Mouse (Mus musculus): ENCODE measurements around the gene Pck2. TPM values are rescaled to one million over a fixed set of nuclear protein-coding genes. Genes with fewer than 3 reads are reported as not detected.

Pck2 gene
- 18.2 and 25.1 TPM in 2 replicates for polyA plus RNA-seq (2015; fragmentation: Nextera tagmentation; extraction: Ambion mirVana)

DNA sequence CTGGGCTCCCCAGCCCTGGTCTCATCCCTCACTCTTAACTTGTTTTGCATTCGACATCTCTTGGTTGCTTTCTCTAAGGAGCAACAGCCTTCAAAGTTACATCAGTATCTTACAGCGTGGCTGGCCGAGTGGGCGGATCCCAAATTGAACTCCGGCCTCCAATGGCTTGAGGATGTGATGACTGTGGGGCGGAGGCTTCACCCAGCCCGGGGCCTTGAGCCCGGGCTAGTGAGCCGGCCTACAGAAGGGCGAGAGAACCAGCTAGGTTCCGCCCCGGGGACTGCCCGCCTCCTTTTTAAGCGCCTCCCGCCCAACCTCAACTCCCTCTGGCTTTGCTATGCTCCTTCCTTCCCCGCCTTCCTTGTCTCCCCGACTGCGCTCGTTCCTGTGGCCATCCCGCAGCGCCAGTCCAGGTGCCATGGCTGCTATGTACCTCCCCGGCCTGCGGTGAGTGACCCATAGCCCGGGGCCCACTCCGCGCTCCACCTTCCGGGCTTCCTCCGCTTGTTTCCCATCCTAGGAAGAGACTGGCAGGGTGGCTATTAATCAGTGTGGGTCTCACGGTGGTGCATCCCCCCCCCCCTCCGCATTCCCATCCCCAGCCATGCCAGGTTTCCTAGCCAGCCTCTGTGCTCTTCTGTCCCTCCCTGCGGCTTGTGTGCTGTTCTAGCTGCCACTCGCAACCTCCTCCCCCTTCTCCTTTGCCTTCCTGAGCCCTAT, at the start of gene Pck2:
Gene Pck2 (plus strand): TSS at position 200 of the 720 bp plus-strand sequence.
- Histone ChIP-seq H3K4me1 (peaks cover 31% of the 10 kb centered on the region), H3K27ac (replicated peaks) (peak within 1 kb of the TSS; percentile 85), H3K4me2 (replicated peaks) (peak within 1 kb of the TSS; percentile 86), H3K9ac (replicated peaks) (peak within 1 kb of the TSS; percentile 72), H3K36me3 (0 out of 2 replicates have a peak, but pooled peaks cover 3% of the 10 kb centered on the region), H3K9me3 (no peaks in the 10 kb centered on the region), H3K4me3 (peak within 1 kb of the TSS; percentile 58), H3K27me3 (no peaks in the 10 kb centered on the region)
- peak; percentile 83 for ATAC-seq (replicated peaks)
- under 1% methylated on average over 32 of the region's 32 CpGs for WGBS

DNA sequence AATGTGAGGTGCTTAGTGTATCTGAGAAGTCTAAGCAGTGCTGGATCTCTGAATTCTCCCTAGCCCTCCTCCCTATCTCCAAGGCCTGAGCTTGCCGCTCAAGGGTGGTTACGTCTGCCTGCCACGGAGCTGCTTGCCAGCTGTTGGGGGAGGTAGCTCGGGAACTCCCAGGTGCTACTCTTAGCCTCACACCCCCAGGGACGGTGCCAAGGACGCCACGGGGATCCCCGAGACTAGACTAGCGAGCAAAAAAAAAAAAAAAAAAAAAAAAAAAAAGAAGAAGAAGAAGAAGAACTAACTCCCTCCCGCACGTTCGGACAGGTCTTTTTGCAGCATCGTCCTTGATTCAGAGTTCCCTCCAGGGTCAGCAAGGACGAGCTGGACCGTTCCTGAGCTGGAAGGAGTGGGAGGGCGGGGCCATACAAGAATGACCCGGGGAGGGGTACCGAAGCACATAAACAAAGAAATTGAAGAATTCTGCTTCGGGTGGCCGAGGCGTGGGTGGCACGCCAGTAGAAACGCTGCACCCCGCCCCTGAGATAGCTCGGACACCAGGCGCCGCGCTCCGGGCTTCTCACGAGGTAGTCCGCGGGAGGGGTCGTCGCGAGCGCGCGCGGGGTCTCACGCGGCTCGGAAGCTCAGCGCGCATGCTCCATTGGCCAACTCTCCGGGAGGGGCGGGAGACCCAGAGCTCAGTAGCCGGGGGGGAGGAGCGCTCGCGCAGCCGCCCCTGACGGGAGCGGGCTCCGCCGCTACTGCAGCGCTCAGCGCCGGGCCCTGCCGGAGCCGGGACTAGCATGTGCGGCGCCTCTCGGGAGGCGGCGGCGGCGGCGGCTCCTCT, 49.5 kb upstream of the Pck2 start, which contains the start of gene Carmil3:
Gene Carmil3 (plus strand): TSS at position 291 of the 841 bp plus-strand sequence.
- no peaks in the 10 kb centered on the region for H3K27me3 ChIP-seq
- no peaks in the 10 kb centered on the region for H3K9me3 ChIP-seq
- peak; percentile 90 for ATAC-seq (replicated peaks)
- peak within 1 kb of the TSS; percentile 96 for H3K27ac ChIP-seq (replicated peaks)
- under 1% methylated on average over 67 of the region's 68 CpGs for WGBS
- peak within 1 kb of the TSS; percentile 60 for H3K4me2 ChIP-seq (replicated peaks)
- H3K36me3 ChIP-seq: peaks cover 19% of the 10 kb centered on the region
- peak within 1 kb of the TSS; percentile 91 for H3K9ac ChIP-seq (replicated peaks)
- peak within 1 kb of the TSS; percentile 81 for H3K4me3 ChIP-seq
- H3K4me1 ChIP-seq: peaks cover 33% of the 10 kb centered on the region

DNA sequence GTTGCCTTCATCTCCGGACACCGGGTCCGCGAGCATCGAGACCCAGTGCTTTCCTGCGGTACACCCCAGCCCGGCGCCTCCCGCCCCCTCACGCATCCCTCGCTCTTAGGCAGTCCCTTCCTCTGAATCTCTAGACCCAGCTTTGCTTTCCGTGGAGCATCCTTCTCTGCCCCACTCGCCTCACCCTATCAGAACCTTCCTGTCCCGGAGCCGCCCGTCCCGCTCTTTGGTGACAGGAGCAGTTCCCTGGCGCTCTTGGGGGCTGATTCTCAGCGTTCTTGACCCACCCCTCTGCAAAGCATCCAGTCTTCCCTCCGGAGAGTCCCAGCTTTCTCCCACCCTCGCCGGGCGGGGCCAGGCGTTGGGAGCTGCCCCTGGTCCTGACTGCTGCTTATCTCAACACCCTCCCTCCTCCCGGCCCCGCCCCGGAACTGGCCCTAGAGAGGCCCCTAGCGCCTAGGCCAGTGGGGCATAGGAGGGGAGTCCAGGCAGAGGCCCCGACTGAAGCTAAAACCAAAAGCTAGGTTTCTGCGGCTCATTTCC, 48.7 kb upstream of the Pck2 start:
- Histone ChIP-seq H3K9me3 (no peaks in the 10 kb centered on the region), H3K4me3 (peak overlapping the region; percentile 81), H3K27me3 (no peaks in the 10 kb centered on the region), H3K27ac (replicated peaks) (peak overlapping the region; percentile 96), H3K9ac (replicated peaks) (peak overlapping the region; percentile 91), H3K36me3 (peaks cover 27% of the 10 kb centered on the region), H3K4me1 (peaks cover 36% of the 10 kb centered on the region), H3K4me2 (replicated peaks) (peak overlapping the region; percentile 60)
- peak; percentile 71 for ATAC-seq (replicated peaks)
- under 1% methylated on average over 27 of the region's 30 CpGs for WGBS

DNA sequence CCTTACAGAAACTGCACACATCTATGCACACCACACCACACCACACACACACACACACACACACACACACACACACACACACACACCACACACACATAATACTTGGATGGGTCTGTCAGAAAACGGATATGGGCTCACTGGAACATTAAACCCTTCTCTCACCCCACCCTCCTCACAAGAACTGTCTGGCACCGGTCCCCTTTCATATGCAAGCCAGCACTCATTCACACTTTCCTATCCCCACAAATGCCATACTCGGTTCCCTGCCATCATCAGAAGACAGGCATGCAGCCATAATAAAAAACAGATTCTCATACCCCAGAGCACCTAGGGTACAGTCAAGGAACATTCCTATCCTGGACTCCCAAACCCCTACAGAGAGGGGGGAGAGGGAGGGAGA, 48.0 kb upstream of the Pck2 start:
- Histone ChIP-seq H3K36me3 (peaks cover 32% of the 10 kb centered on the region), H3K9me3 (no peaks in the 10 kb centered on the region), H3K4me2 (replicated peaks) (peak overlapping the region; percentile 60), H3K4me3 (peak overlapping the region; percentile 81), H3K9ac (replicated peaks) (peak overlapping the region; percentile 91; the same call in 1 of the 2 replicates), H3K27ac (replicated peaks) (peak overlapping the region; percentile 96), H3K4me1 (peaks cover 36% of the 10 kb centered on the region), H3K27me3 (no peaks in the 10 kb centered on the region)
- ATAC-seq (replicated peaks): peak; percentile 15
- WGBS: 33% methylated on average over 3 of the region's 3 CpGs

DNA sequence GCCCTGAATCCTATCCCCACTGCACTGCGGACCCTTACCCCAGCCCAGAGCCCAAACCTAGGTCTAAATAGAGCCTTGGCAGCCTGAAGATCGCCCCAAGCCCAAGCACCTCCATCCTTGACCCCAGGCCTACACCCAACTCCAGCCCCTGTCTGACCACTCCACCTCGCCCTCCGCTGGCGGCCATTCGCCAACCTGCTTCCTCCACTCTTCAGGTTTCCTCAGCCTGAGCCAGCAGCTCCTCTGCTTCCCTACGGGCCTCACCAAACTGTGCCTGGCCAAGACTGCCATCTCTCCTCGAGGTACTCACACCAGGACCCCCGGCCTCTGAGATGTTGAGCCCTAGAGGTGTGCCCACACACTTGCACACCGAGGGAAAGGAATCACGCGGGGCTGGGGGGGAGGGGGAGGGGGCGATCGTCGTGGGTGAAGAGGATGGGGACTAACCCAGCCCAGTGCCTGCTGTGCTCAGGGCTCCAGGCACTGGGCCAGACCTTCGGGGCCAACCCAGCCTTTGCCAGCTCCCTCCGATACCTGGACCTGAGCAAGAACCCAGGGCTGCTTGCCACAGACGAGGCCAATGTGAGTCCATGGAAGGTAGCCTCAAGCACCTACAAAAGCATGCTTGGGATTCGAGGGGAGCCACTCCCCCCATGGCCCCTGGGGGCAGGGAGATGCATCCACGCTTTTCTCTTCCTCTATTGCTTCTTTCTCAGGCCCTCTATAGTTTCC, 44.4 kb upstream of the Pck2 start:
- Histone ChIP-seq H3K27me3 (no peaks in the 10 kb centered on the region), H3K36me3 (peaks cover 56% of the 10 kb centered on the region), H3K4me1 (peaks cover 30% of the 10 kb centered on the region), H3K9ac (replicated peaks) (no peak overlapping the region), H3K27ac (replicated peaks) (no peak overlapping the region), H3K9me3 (no peaks in the 10 kb centered on the region), H3K4me2 (replicated peaks) (no peak overlapping the region), H3K4me3 (no peak overlapping the region)
- 75% methylated on average over 20 of the region's 20 CpGs for WGBS
- ATAC-seq (replicated peaks): no peak

DNA sequence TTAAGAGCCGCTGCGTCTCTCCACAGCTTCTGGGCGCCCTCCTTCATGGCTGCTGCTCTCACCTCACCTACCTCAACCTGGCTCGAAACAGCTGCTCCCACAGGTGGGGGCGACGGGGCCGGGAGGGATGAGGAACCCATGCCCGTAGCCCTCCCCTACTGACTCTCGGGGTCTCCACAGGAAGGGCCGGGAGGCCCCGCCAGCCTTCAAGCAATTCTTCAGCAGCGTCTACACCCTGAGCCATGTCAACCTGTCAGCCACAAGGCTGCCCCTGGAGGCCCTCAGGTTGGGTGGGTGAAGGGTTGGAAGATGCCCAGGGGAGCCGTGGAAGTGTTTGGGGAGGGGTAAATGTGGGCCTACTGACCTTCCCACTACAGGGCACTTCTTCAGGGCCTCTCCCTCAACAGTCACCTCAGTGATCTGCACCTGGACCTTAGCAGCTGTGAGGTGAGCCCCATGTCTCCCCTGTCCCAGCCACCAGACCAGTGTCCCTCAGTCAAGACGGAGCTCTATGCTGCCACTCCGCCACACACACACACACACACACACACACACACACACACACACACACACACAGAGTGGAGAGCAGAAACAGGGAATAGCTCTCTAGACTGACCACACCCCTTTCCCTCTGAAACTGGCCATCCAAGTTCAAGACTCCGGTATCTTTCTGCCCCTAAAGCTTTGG, 43.2 kb upstream of the Pck2 start:
- Histone ChIP-seq H3K9ac (replicated peaks) (no peak overlapping the region), H3K4me3 (no peak overlapping the region), H3K27ac (replicated peaks) (no peak overlapping the region), H3K4me1 (peaks cover 26% of the 10 kb centered on the region), H3K9me3 (no peaks in the 10 kb centered on the region), H3K27me3 (no peaks in the 10 kb centered on the region), H3K36me3 (peaks cover 67% of the 10 kb centered on the region), H3K4me2 (replicated peaks) (no peak overlapping the region)
- WGBS: 81% methylated on average over 16 of the region's 16 CpGs
- ATAC-seq (replicated peaks): peak; percentile 8; the same call in 1 of the 2 replicates

DNA sequence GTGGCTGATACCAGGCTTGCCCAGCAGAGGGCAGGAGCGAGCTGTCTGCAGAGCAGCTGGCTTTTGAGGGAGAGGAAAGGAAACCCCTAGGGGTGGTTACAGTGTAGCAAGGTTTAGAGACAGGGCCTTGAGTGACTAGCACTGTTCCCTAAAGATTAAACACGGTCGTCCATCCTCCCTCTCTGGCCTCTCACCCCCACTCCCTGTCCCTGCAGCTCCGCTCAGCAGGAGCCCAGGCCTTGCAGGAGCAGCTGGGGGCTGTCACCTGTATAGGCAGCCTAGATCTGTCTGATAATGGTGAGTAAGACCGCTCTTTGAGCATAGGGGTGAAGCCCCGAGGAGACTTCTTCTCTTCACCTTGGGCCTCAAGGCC, 42.6 kb upstream of the Pck2 start:
- ATAC-seq (replicated peaks): peak; percentile 43

DNA sequence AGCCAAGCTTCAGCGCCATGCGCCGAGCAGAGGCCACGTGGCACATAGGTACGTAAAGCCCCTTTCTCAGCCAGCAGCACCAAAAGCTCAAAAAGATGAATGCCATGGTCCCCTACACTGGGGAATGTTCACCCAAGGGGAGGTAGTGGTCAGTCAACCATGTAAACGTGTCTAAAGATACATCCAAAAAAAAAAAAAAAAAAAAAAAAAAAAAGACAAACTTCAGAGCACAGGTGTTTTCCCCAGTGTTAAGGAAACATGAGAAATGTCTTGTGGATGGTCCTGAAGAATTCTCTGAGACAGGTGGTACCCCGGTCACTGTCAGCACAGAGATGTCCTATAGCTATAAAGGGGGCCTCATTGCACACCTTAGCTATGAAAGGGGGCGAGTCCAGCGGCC, 34.5 kb upstream of the Pck2 start:
- Histone ChIP-seq H3K4me1 (peaks cover 4% of the 10 kb centered on the region; the same call in 1 of the 2 replicates), H3K9me3 (no peaks in the 10 kb centered on the region), H3K4me3 (no peak overlapping the region), H3K36me3 (peaks cover 18% of the 10 kb centered on the region), H3K27ac (replicated peaks) (no peak overlapping the region), H3K4me2 (replicated peaks) (no peak overlapping the region), H3K9ac (replicated peaks) (no peak overlapping the region), H3K27me3 (no peaks in the 10 kb centered on the region)
- ATAC-seq (replicated peaks): no peak
- 90% methylated on average over 9 of the region's 9 CpGs for WGBS

More for the DNA sequence above, 42.6 kb upstream of the Pck2 start:
- peaks cover 21% of the 10 kb centered on the region for H3K4me1 ChIP-seq
- 0 out of 2 replicates have a peak overlapping the region, but pooled peaks have one; percentile 29 for H3K9ac ChIP-seq (replicated peaks)
- no peak overlapping the region for H3K4me3 ChIP-seq
- peaks cover 71% of the 10 kb centered on the region for H3K36me3 ChIP-seq
- no peaks in the 10 kb centered on the region for H3K27me3 ChIP-seq
- WGBS: 41% methylated on average over 6 of the region's 6 CpGs
- no peak overlapping the region for H3K27ac ChIP-seq (replicated peaks)
- H3K9me3 ChIP-seq: no peaks in the 10 kb centered on the region
- no peak overlapping the region for H3K4me2 ChIP-seq (replicated peaks)

DNA sequence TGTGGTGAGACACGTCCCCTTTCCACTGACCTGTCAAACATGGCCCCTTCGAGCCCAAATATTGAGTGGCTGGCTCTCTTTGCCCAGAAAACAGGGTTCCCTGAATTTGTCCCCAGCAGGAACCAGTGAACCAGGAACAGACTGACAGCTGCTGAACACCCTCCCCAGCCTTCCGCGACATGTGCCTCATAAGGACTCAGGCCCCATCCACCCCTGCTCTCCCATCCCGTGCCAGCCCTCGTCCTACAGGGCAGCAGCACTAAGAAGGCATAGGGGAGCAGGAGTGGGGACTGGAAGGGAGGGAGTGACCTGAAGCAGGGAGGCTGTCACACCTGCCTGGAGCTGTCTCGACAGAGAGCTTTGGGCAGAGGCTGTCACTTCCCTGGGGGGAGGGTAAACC, 32.3 kb upstream of the Pck2 start:
- H3K27me3 ChIP-seq: no peaks in the 10 kb centered on the region
- WGBS: 56% methylated on average over 7 of the region's 7 CpGs
- no peak for ATAC-seq (replicated peaks)

DNA sequence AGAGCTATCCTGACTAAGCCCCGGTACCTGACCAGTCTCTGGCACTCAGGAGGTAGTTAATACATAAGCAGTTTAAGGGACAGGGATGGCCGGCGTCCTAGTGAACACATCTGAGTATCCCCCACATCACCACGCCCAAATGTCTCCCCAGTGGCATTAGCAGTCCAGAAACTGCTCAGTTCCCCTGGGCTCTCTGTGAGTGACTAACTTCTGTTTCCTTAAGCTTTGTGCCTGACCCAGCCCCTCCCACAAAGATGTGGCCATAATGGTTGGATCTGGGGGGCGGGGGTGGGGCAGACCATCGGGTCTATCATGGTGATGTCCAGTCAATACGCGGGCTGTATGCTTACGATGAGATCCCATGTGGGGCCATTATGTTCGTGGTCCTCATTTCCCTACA, 30.5 kb upstream of the Pck2 start:
- no peak for ATAC-seq (replicated peaks)
- 83% methylated on average over 10 of the region's 10 CpGs for WGBS
- no peak overlapping the region for H3K4me2 ChIP-seq (replicated peaks)

More for the DNA sequence above, 32.3 kb upstream of the Pck2 start:
- Histone ChIP-seq H3K4me2 (replicated peaks) (no peak overlapping the region), H3K36me3 (peaks cover 2% of the 10 kb centered on the region; the same call in 1 of the 2 replicates), H3K4me3 (no peak overlapping the region), H3K9me3 (no peaks in the 10 kb centered on the region), H3K4me1 (peaks cover 14% of the 10 kb centered on the region), H3K27ac (replicated peaks) (no peak overlapping the region), H3K9ac (replicated peaks) (no peak overlapping the region)

More for the DNA sequence above, 30.5 kb upstream of the Pck2 start:
- H3K9ac ChIP-seq (replicated peaks): no peak overlapping the region
- H3K4me1 ChIP-seq: peaks cover 14% of the 10 kb centered on the region
- H3K36me3 ChIP-seq: 0 out of 2 replicates have a peak, but pooled peaks cover 2% of the 10 kb centered on the region
- H3K27me3 ChIP-seq: no peaks in the 10 kb centered on the region
- no peak overlapping the region for H3K27ac ChIP-seq (replicated peaks)
- no peak overlapping the region for H3K4me3 ChIP-seq
- H3K9me3 ChIP-seq: no peaks in the 10 kb centered on the region

All from forebrain, embryonic 15.5 days (tissue).